Comparison of ENCODE assay signal across 19 mouse cellular contexts in the genomic region with DNA sequence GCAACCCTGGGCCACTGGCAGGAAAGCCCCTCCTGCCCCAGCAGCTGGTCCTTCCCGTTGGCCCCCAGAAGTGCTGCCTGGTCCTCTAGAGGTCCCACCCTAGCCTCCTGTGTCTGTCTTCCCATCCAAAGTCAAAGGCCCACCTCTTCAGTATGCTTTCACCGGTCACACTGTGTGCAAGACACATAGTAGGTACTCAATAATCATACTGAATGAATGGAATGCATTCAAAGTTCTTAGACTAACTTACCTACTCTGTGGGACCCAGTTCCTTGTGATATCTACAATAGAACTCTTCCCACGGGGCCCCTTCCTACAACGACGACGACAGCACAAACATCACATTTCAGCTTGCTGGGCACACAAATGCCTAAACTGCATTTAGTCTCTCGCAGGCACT. TPM values are rescaled to one million over a fixed set of nuclear protein-coding genes. Genes with fewer than 3 reads are reported as not detected.
A peak's percentile ranks its signal among the peaks of the same experiment; 100 is the strongest.
DNase-seq lines count a peak whose midpoint lies in the region; ATAC-seq lines count a peak whose summit lies in the region.
"Had no signal": no experiment of that assay in that cellular context is flagged by ENCODE, and none has a peak within 500 bp of the region (broad histone marks: within the 10 kb centered on the region; RNA-seq: fewer than 3 reads in every experiment).

No protein-coding gene starts in this region.

- WGBS in forebrain, embryonic 16.5 days = 79% methylated on average over 7 of the region's 7 CpGs
- WGBS in forebrain, embryonic 10.5 days = 90% methylated on average over 7 of the region's 7 CpGs
- WGBS in liver, embryonic 16.5 days (ENCODE audit: insufficient replicate concordance) = 56% methylated on average over 7 of the region's 7 CpGs
- WGBS in liver, embryonic 11.5 days = 74% methylated on average over 7 of the region's 7 CpGs
- WGBS in hindbrain, embryonic 15.5 days = 84% methylated on average over 7 of the region's 7 CpGs
- 84% methylated on average over 7 of the region's 7 CpGs for WGBS in neural tube, embryonic 14.5 days

- H3K9me3 ChIP-seq in forebrain, embryonic 16.5 days (ENCODE audit: control insufficient read depth, low read length) = no peaks in the 10 kb centered on the region
- H3K9me3 ChIP-seq in forebrain, embryonic 10.5 days = no peaks in the 10 kb centered on the region
- no peaks in the 10 kb centered on the region for H3K9me3 ChIP-seq in liver, embryonic 16.5 days (replicated peaks; ENCODE audit: control insufficient read depth, low read length)
- no peaks in the 10 kb centered on the region for H3K9me3 ChIP-seq in liver, embryonic 11.5 days (ENCODE audit: control insufficient read depth, low read length)
- no peaks in the 10 kb centered on the region for H3K9me3 ChIP-seq in hindbrain, embryonic 15.5 days
- no peaks in the 10 kb centered on the region for H3K9me3 ChIP-seq in neural tube, embryonic 14.5 days (ENCODE audit: control insufficient read depth, low read length)
- H3K9me3 ChIP-seq: embryonic facial prominence, embryonic 15.5 days had no signal

- no peaks in the 10 kb centered on the region for H3K36me3 ChIP-seq in forebrain, embryonic 16.5 days (ENCODE audit: control insufficient read depth, insufficient read depth)
- H3K36me3 ChIP-seq in forebrain, embryonic 10.5 days (replicated peaks) = no peaks in the 10 kb centered on the region
- no peaks in the 10 kb centered on the region for H3K36me3 ChIP-seq in liver, embryonic 16.5 days (ENCODE audit: control insufficient read depth, insufficient read depth)
- no peaks in the 10 kb centered on the region for H3K36me3 ChIP-seq in liver, embryonic 11.5 days (ENCODE audit: control insufficient read depth, insufficient read depth, low read length)
- H3K36me3 ChIP-seq in hindbrain, embryonic 15.5 days = no peaks in the 10 kb centered on the region
- no peaks in the 10 kb centered on the region for H3K36me3 ChIP-seq in neural tube, embryonic 14.5 days (ENCODE audit: control insufficient read depth, insufficient read depth, low read length)
- H3K36me3 ChIP-seq: embryonic facial prominence, embryonic 15.5 days had no signal

- H3K9ac ChIP-seq in forebrain, embryonic 16.5 days (replicated peaks; ENCODE audit: low read depth, low read length) = no peak overlapping the region
- peak overlapping the region; percentile 9; the same call in 1 of the 2 replicates for H3K9ac ChIP-seq in liver, embryonic 16.5 days (ENCODE audit: low read depth, low read length)
- no peak overlapping the region for H3K9ac ChIP-seq in liver, embryonic 11.5 days (ENCODE audit: low read depth, low read length)
- no peak overlapping the region for H3K9ac ChIP-seq in hindbrain, embryonic 15.5 days
- no peak overlapping the region for H3K9ac ChIP-seq in neural tube, embryonic 14.5 days (replicated peaks; ENCODE audit: low read depth, low read length)
- H3K9ac ChIP-seq: embryonic facial prominence, embryonic 15.5 days had no signal

- no peak overlapping the region for H3K27ac ChIP-seq in forebrain, embryonic 16.5 days (ENCODE audit: low read length)
- no peak overlapping the region for H3K27ac ChIP-seq in forebrain, embryonic 10.5 days
- H3K27ac ChIP-seq in liver, embryonic 16.5 days (ENCODE audit: low read length) = no peak overlapping the region
- no peak overlapping the region for H3K27ac ChIP-seq in liver, embryonic 11.5 days (ENCODE audit: low read depth, low read length)
- H3K27ac ChIP-seq in hindbrain, embryonic 15.5 days (replicated peaks) = 0 out of 2 replicates have a peak overlapping the region, but pooled peaks have one; percentile 46
- H3K27ac ChIP-seq in neural tube, embryonic 14.5 days (ENCODE audit: low read depth, low read length) = no peak overlapping the region
- H3K27ac ChIP-seq: embryonic facial prominence, embryonic 15.5 days had no signal

- no peak for DNase-seq in forebrain, embryonic 10.5 days (ENCODE audit: extremely low spot score, low spot score)
- no peak for DNase-seq in liver, embryonic 11.5 days (ENCODE audit: low spot score)
- no peak for DNase-seq in lung, postnatal 14 days
- DNase-seq in heart, postnatal 25 days (ENCODE audit: low spot score) = no peak
- DNase-seq: cerebellum, adult 8-10 months; gastrocnemius, postnatal 10 days; heart, postnatal 36 days; kidney, adult 18-20 months; kidney, postnatal 14 days; lung, adult 18-20 months; lung, postnatal 4 days had no signal

- H3K27me3 ChIP-seq in forebrain, embryonic 16.5 days (replicated peaks; ENCODE audit: control insufficient read depth, insufficient read depth, low read length) = peaks cover 7% of the 10 kb centered on the region; the same call in 1 of the 2 replicates
- peaks cover 56% of the 10 kb centered on the region for H3K27me3 ChIP-seq in forebrain, embryonic 10.5 days (ENCODE audit: poor library complexity, severe bottlenecking)
- H3K27me3 ChIP-seq in liver, embryonic 16.5 days (ENCODE audit: control insufficient read depth, insufficient read depth, low read depth, low read length) = peaks cover 46% of the 10 kb centered on the region
- peaks cover 60% of the 10 kb centered on the region for H3K27me3 ChIP-seq in liver, embryonic 11.5 days (replicated peaks; ENCODE audit: control insufficient read depth, insufficient read depth, low read length)
- H3K27me3 ChIP-seq in hindbrain, embryonic 15.5 days = peaks cover 22% of the 10 kb centered on the region
- peaks cover 17% of the 10 kb centered on the region for H3K27me3 ChIP-seq in neural tube, embryonic 14.5 days (ENCODE audit: control insufficient read depth, insufficient read depth, low read length)
- H3K27me3 ChIP-seq: Patski had no signal

- intact Hi-C loops in heart, postnatal 25 days (cut with DNase I) = no loop called here

- peak overlapping the region; percentile 86; the same call in 1 of the 2 replicates for H3K4me2 ChIP-seq in forebrain, embryonic 16.5 days (ENCODE audit: low read length)
- peak overlapping the region; percentile 42 for H3K4me2 ChIP-seq in liver, embryonic 16.5 days (ENCODE audit: low read depth, low read length)
- no peak overlapping the region for H3K4me2 ChIP-seq in liver, embryonic 11.5 days
- H3K4me2 ChIP-seq in hindbrain, embryonic 15.5 days = peak overlapping the region; percentile 64
- peak overlapping the region; percentile 50; the same call in 1 of the 2 replicates for H3K4me2 ChIP-seq in neural tube, embryonic 14.5 days (ENCODE audit: low read depth, low read length)
- H3K4me2 ChIP-seq: embryonic facial prominence, embryonic 15.5 days had no signal

- H3K4me3 ChIP-seq in forebrain, embryonic 16.5 days (replicated peaks; ENCODE audit: low read length) = no peak overlapping the region
- no peak overlapping the region for H3K4me3 ChIP-seq in forebrain, embryonic 10.5 days
- H3K4me3 ChIP-seq in liver, embryonic 16.5 days (ENCODE audit: low read depth, low read length) = peak overlapping the region; percentile 58; the same call in 1 of the 2 replicates
- no peak overlapping the region for H3K4me3 ChIP-seq in liver, embryonic 11.5 days (ENCODE audit: low read depth, low read length)
- peak overlapping the region; percentile 42 for H3K4me3 ChIP-seq in hindbrain, embryonic 15.5 days
- no peak overlapping the region for H3K4me3 ChIP-seq in neural tube, embryonic 14.5 days (ENCODE audit: low read depth, low read length)
- H3K4me3 ChIP-seq: embryonic facial prominence, embryonic 15.5 days had no signal

- no peak for ATAC-seq in forebrain, embryonic 16.5 days
- no peak for ATAC-seq in liver, embryonic 16.5 days (ENCODE audit: low read depth)
- no peak for ATAC-seq in liver, embryonic 11.5 days (replicated peaks; ENCODE audit: low FRiP score)
- ATAC-seq in hindbrain, embryonic 15.5 days (ENCODE audit: low FRiP score, low read depth) = no peak
- no peak for ATAC-seq in neural tube, embryonic 14.5 days (ENCODE audit: low read depth)
- ATAC-seq: Patski had no signal

- peaks cover 31% of the 10 kb centered on the region for H3K4me1 ChIP-seq in forebrain, embryonic 16.5 days (replicated peaks; ENCODE audit: control insufficient read depth, insufficient read depth, low read length)
- H3K4me1 ChIP-seq in forebrain, embryonic 10.5 days = peaks cover 79% of the 10 kb centered on the region
- H3K4me1 ChIP-seq in liver, embryonic 16.5 days (ENCODE audit: control insufficient read depth, low read depth, low read length) = no peaks in the 10 kb centered on the region; the same call in 1 of the 2 replicates
- H3K4me1 ChIP-seq in liver, embryonic 11.5 days (replicated peaks; ENCODE audit: control insufficient read depth, insufficient read depth, low read length) = peaks cover 10% of the 10 kb centered on the region
- peaks cover 51% of the 10 kb centered on the region for H3K4me1 ChIP-seq in hindbrain, embryonic 15.5 days (replicated peaks)
- H3K4me1 ChIP-seq in neural tube, embryonic 14.5 days (ENCODE audit: control insufficient read depth, insufficient read depth, low read length) = peaks cover 24% of the 10 kb centered on the region

RNA-seq across cellular contexts. Expression of a gene that starts 4.0 kb away (rescaled TPM):
- polyA plus RNA-seq in forebrain, embryonic 16.5 days (2015; fragmentation: Nextera tagmentation; extraction: Ambion mirVana) = 30.4 and 32.6 TPM in 2 replicates
- polyA plus RNA-seq in forebrain, embryonic 10.5 days (2016; fragmentation: Nextera tagmentation; extraction: Ambion mirVana) = 8.8 and 9.0 TPM in 2 replicates
- polyA plus RNA-seq in liver, embryonic 16.5 days (2015; fragmentation: Nextera tagmentation; extraction: Ambion mirVana) = 60.1 and 75.2 TPM in 2 replicates
- 3.9 and 4.0 TPM in 2 replicates for polyA plus RNA-seq in liver, embryonic 11.5 days (2014; fragmentation: Nextera tagmentation; extraction: Ambion mirVana)
- polyA plus RNA-seq in hindbrain, embryonic 15.5 days (2015; fragmentation: Nextera tagmentation; extraction: Ambion mirVana) = 41.4 and 43.3 TPM in 2 replicates
- 31.3 and 36.6 TPM in 2 replicates for polyA plus RNA-seq in neural tube, embryonic 14.5 days (2014; fragmentation: Nextera tagmentation; extraction: Ambion mirVana)
- total RNA-seq in heart, postnatal 25 days (2021) = 10 to 100 TPM; 62.0 to 69.7 TPM
- total RNA-seq: neutrophil, adult 5-6 weeks had no signal

RNA-seq across cellular contexts. Expression of a gene that starts 14.2 kb away (rescaled TPM):
- polyA plus RNA-seq in forebrain, embryonic 16.5 days (2015; fragmentation: Nextera tagmentation; extraction: Ambion mirVana) = 1.2 and 1.4 TPM in 2 replicates
- polyA plus RNA-seq in forebrain, embryonic 10.5 days (2016; fragmentation: Nextera tagmentation; extraction: Ambion mirVana) = 3.9 and 4.1 TPM in 2 replicates
- 1.1 and 1.3 TPM in 2 replicates for polyA plus RNA-seq in liver, embryonic 16.5 days (2015; fragmentation: Nextera tagmentation; extraction: Ambion mirVana)
- polyA plus RNA-seq in liver, embryonic 11.5 days (2014; fragmentation: Nextera tagmentation; extraction: Ambion mirVana) = 4.7 and 5.0 TPM in 2 replicates
- 2.0 and 3.6 TPM in 2 replicates for polyA plus RNA-seq in hindbrain, embryonic 15.5 days (2015; fragmentation: Nextera tagmentation; extraction: Ambion mirVana)
- 1.4 and 2.7 TPM in 2 replicates for polyA plus RNA-seq in neural tube, embryonic 14.5 days (2014; fragmentation: Nextera tagmentation; extraction: Ambion mirVana)
- total RNA-seq in heart, postnatal 25 days (2021) = not detected
- total RNA-seq: gastrocnemius, postnatal 10 days; heart, adult 8-10 months; heart, postnatal 36 days; neutrophil, adult 5-6 weeks had no signal

RNA-seq across cellular contexts. Expression of a gene that starts 30.1 kb away (rescaled TPM):
- 299 and 316 TPM in 2 replicates for polyA plus RNA-seq in forebrain, embryonic 16.5 days (2015; fragmentation: Nextera tagmentation; extraction: Ambion mirVana)
- polyA plus RNA-seq in forebrain, embryonic 10.5 days (2016; fragmentation: Nextera tagmentation; extraction: Ambion mirVana) = 526 and 533 TPM in 2 replicates
- 144 and 153 TPM in 2 replicates for polyA plus RNA-seq in liver, embryonic 16.5 days (2015; fragmentation: Nextera tagmentation; extraction: Ambion mirVana)
- polyA plus RNA-seq in liver, embryonic 11.5 days (2014; fragmentation: Nextera tagmentation; extraction: Ambion mirVana) = 217 and 233 TPM in 2 replicates
- polyA plus RNA-seq in hindbrain, embryonic 15.5 days (2015; fragmentation: Nextera tagmentation; extraction: Ambion mirVana) = 332 and 343 TPM in 2 replicates
- polyA plus RNA-seq in neural tube, embryonic 14.5 days (2014; fragmentation: Nextera tagmentation; extraction: Ambion mirVana) = 234 and 258 TPM in 2 replicates
- total RNA-seq in heart, postnatal 25 days (2021) = 100 to 1,000 TPM; 241 to 257 TPM

RNA-seq across cellular contexts. Expression of a gene that starts 45.0 kb away (rescaled TPM):
- 11.0 and 14.9 TPM in 2 replicates for polyA plus RNA-seq in forebrain, embryonic 16.5 days (2015; fragmentation: Nextera tagmentation; extraction: Ambion mirVana)
- polyA plus RNA-seq in forebrain, embryonic 10.5 days (2016; fragmentation: Nextera tagmentation; extraction: Ambion mirVana) = 10.0 and 11.2 TPM in 2 replicates
- 0.41 and 0.86 TPM in 2 replicates for polyA plus RNA-seq in liver, embryonic 16.5 days (2015; fragmentation: Nextera tagmentation; extraction: Ambion mirVana)
- 5.9 and 6.2 TPM in 2 replicates for polyA plus RNA-seq in liver, embryonic 11.5 days (2014; fragmentation: Nextera tagmentation; extraction: Ambion mirVana)
- 14.0 and 18.5 TPM in 2 replicates for polyA plus RNA-seq in hindbrain, embryonic 15.5 days (2015; fragmentation: Nextera tagmentation; extraction: Ambion mirVana)
- 17.0 and 18.7 TPM in 2 replicates for polyA plus RNA-seq in neural tube, embryonic 14.5 days (2014; fragmentation: Nextera tagmentation; extraction: Ambion mirVana)
- 10 to 100 TPM; 15.1 to 15.8 TPM for total RNA-seq in heart, postnatal 25 days (2021)

RNA-seq across cellular contexts. Expression of a gene that starts 56.3 kb away (rescaled TPM):
- polyA plus RNA-seq in forebrain, embryonic 16.5 days (2015; fragmentation: Nextera tagmentation; extraction: Ambion mirVana) = 2.3 and 3.0 TPM in 2 replicates
- polyA plus RNA-seq in forebrain, embryonic 10.5 days (2016; fragmentation: Nextera tagmentation; extraction: Ambion mirVana) = 1.4 and 2.0 TPM in 2 replicates
- 0.33 and 1.4 TPM in 2 replicates for polyA plus RNA-seq in liver, embryonic 16.5 days (2015; fragmentation: Nextera tagmentation; extraction: Ambion mirVana)
- 0.63 and 0.79 TPM in 2 replicates for polyA plus RNA-seq in liver, embryonic 11.5 days (2014; fragmentation: Nextera tagmentation; extraction: Ambion mirVana)
- polyA plus RNA-seq in hindbrain, embryonic 15.5 days (2015; fragmentation: Nextera tagmentation; extraction: Ambion mirVana) = 4.6 and 5.1 TPM in 2 replicates
- polyA plus RNA-seq in neural tube, embryonic 14.5 days (2014; fragmentation: Nextera tagmentation; extraction: Ambion mirVana) = 2.8 and 5.3 TPM in 2 replicates
- 10 to 100 TPM; 15.0 to 17.8 TPM for total RNA-seq in heart, postnatal 25 days (2021)

Comparison
In these comparisons a context has a peak if more than half of its experiments do, and no peak if none do; other contexts are left out.
1. H3K4me3 ChIP-seq: peak in liver, embryonic 16.5 days (single experiment) and hindbrain, embryonic 15.5 days (single experiment); none in forebrain, embryonic 16.5 days (single experiment), forebrain, embryonic 10.5 days (single experiment), liver, embryonic 11.5 days (single experiment) and neural tube, embryonic 14.5 days (single experiment).